Mouse (Mus musculus): Measurements from ENCODE around the gene Ankrd11.

Gene Ankrd11

DNA sequence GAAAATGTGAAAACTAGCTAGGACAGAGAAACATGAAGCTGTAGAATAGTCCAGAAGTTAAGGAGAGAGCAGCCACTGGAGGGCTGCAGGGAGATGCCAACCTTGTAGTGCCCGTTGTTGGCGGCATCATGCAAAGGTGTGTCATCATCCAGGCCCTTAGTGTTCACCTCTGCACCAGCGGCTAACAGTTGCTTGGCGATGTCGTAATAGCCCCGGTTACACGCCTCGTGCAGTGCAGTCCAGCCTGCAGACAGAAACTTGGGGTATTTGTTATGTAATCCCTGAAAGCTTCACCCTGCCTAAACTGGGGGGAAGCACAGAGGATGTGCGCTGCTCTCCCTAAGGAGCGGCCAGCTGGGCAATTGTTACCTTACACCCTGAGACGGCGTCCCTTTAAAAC is 143.6 kb downstream of the Ankrd11 start:
- in situ Hi-C loops (cut with MboI, MseI): no loop called here

DNA sequence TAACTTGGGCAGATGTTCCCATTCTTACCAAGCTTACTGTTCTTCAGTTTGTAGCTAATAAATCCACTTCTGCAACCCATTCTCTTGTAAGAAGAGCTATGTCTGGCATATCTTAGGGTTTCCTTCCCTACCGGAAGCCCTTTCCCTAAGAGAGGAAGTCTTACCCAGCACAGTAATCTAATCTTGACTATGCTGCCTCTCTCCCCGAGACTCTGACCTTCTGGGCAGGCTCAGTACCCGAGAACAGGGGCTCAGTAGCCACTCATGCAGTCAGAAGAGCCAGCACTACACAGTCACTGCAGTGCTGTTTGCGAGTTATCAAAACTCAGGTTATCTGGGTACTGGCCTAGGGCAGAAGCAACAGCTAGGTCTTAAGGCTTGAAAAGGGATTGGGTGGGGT is 144.1 kb downstream of the Ankrd11 start:
- in situ Hi-C loops (cut with MboI, MseI): no loop called here

DNA sequence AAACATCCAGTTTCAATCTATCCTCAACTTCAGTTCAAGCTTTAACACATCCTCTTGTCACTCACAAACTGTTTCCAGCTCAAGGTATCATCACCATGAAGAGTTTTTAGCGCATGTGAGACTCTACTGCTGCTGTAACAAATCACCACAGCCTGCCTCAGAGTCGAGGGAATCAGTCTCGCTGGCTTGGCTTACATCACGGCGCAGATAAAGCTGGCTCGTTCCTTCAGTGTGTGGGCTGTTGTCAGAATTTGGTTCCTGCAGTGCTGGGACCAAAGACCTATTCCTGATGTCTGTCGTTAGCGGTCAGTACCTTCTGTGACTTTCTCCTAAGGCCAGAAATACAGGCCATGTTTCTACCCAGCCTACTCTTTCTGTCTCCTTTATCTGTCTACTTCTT is 144.9 kb downstream of the Ankrd11 start:
- in situ Hi-C loops (cut with MboI, MseI): no loop called here

DNA sequence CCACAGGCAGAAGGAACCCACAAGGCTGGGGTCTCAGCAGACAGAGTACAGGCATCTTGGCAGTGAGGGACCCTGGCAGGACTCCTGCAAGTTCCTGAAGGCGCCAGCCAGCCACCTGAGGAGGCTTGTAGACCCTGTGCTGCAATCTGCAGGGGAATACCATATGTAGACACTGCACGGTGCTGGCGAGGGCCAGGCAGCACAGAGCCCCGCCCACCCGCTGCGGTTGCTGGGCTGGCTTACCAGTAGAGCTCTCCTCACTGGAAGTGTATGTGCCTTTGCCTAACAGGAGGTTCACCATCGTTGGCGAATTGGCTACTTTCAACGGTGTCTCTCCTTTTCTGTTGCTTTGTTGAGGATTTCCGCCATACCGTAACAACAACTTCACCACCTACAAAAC is 145.8 kb downstream of the Ankrd11 start:
- in situ Hi-C loops (cut with MboI, MseI): no loop called here

DNA sequence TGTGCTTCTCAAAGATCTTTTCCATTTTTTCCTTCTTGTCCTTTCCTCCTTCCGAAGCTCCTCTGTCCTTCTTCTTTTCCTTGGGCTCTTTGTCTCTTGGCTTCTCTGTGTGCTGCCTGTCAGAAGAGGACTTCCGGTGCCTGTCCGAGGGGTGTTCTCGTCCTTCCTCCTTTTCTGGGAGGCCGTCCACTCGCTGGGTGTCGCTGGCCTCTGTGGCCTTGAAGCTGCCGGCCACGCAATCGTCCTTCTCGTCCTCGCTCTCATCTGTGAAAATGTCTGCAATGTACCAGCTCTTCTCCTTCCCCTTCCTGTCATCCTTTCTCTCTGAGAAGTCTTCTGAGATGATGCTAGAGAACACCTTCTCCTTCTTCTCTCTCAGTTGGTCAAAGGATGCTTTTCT is 148.6 kb downstream of the Ankrd11 start:
- in situ Hi-C loops (cut with MboI, MseI): no loop called here

DNA sequence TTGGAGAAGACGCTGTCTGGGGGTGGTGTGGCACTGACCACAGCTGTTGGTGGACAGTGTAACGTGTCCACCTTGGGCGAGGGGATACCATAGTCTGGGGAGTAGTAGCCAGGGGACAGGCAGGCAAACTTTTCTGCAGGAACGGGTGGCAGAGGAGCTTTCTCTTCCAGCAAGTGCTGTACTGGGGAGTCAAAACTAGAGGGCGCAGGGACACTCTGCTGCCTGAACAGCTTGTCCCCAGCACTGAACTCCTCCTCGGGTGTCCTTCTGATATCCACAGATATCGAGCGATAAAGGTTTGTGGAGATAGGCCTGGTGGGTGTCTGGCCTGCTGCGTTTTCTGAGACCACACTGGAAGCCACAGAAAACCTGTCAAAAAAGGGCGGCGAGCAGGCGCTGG is 150.6 kb downstream of the Ankrd11 start:
- in situ Hi-C loops (cut with MboI, MseI): no loop called here

DNA sequence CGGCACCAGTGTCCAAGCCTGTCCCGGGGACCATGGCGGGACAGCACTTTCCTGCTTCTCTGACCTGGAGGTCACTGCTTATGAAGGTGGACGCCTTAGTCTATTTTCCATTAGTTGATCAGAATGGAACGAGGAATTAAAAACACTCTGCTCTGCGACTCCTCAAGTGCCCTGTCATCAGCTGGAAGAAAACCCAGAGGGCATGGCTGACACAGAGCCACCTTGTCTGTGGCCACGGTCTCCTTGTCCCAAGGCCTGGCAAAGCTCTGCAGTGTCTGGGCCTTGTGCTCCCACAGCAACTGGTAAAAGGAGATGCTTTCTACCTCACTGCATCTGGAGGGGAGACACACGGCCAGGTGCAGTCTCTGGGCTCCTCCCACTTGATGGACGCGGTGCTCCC is 158.4 kb downstream of the Ankrd11 start:
- in situ Hi-C loops (cut with MboI, MseI): no loop called here

DNA sequence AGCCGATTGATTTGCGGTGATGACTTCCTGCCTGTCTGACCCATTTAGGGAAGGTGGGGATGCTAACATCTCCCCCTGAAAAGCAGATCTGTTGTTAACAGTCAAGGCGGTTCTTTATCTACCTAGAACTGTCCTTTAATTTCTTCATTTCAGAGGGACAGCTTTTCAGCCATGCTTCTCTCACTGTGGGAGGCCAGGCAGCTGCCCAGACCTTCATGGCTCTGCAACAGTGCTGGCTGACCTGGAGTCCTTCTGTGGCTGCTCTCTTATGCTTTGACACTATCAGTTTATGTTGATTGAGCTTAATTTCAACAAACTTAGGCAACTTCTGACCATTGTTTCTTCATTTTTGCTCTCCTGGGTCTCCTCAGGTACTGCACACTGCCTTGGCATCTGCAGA is 161.8 kb downstream of the Ankrd11 start:
- in situ Hi-C loops (cut with MboI, MseI): no loop called here

DNA sequence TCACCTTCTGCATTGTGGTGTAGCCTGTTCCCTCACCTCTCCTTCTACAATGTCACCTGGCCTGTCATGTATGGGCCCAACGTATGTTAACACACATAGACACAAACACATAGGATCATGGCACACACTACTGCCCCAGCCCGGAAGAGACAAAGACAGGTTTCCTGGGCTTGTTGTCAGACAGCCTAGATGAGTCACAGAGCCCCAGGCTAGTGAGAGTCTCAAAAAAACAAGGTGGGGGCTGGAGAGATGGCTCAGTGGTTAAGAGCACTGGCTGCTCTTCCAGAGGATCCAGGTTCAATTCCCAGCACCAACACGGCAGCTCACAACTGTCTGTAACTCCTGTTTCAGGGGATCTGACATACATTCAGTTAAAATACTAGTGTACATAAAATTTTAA is 163.8 kb downstream of the Ankrd11 start:
- in situ Hi-C loops (cut with MboI, MseI): no loop called here

DNA sequence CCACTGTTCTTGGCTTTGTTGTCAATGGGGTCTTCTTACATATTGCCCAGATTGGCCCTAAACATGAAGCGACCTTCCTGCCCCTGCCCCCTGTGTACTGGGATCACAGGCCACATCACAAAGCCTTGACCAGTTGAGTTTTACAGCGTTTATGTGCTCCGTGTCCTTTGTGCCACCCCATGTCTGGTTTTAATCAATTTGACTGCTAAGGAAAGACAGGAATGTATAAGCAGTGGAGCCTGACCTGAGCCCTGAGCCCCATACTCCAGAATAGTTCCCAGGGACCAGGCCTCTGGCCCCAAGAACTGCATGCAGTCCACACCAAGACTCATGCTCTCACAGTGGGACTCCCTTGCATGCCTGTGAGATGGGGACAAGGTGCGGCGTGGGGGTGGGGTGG is 166.9 kb downstream of the Ankrd11 start:
- in situ Hi-C loops (cut with MboI, MseI): no loop called here

DNA sequence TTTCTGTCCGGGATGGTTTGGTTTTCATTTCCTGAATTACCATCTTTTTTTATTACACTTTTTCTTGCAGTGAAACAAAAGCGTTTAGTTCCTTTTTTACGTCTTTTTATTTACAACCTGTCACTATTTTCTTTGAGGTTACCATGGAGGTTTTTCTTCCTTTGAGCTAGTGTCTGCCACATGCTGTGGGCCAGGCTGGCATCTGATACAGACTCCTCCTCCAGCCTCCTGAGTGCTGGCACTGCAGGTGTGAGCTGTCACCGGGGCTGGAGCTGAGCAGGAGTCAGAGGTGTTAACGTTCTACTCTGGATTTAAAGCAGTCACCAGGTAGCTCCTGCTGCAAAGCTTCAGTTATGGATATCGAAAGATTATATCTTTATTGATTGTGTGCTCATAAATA is 168.9 kb downstream of the Ankrd11 start:
- in situ Hi-C loops (cut with MboI, MseI): no loop called here

DNA sequence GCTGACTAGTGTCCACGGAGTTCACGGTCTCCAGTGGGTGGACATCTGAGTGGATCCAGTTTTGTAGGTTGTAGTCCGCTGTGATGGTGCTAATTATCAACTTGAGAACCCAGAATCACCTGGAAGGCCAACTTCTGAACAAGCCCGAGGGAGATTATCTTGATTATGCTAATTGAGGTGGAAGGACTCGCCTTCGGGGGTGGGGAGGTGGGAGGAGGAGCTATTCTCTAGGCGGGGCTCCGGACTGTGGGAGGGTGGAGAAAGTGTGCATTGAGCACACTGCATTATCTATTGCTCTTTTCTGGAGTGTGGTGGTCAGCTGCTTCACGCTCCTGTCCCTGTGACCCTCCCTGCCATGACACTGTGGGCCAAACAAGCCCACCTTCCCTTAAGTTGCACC is 170.4 kb downstream of the Ankrd11 start:
- in situ Hi-C loops (cut with MboI, MseI): no loop called here

DNA sequence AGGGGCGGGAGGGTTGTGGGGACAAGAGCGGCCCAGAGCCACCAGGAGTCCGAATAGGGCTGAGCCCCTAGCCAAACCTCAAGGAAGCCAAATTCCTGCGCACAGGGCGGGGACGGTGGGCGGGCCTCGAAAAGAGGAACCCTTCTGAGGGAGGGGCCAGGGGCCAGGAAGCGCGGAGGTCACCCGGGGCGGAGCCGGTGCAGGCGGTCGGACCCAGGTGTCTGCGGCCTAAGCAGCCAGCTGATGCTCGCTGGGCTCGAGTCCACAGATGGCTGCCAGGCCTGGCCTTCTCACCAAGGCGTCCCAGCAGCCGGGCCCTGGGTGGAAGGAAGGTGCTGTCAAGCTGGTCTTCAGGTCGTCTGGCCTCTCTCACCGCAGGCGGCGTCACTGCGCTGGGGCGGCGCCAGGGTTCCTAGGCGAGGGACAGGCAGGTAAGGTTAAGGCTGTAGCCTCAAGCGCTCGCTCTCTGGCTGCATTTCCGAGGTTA is 171.7 kb downstream of the Ankrd11 start:
- in situ Hi-C loops (cut with MboI, MseI): no loop called here

DNA sequence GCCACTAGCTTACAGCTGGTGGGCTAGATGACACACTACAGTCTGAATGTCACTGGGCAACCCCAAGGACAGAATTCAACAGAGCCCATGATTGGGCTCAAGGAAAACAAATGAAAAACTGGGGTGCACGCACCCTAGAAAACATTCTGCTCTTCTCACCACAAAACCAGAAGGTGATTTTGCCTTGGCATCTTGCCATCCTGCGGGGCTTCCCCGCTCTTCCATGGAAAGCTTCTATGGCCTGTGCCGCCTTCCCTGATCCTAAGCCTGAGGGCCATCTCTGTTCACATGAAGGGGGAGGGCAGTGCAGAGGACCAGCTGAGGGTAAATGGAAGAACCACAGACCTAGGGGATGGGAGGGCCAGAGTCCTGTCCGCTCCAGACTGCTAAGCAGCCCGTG is 174.1 kb downstream of the Ankrd11 start:
- in situ Hi-C loops (cut with MboI, MseI): no loop called here

DNA sequence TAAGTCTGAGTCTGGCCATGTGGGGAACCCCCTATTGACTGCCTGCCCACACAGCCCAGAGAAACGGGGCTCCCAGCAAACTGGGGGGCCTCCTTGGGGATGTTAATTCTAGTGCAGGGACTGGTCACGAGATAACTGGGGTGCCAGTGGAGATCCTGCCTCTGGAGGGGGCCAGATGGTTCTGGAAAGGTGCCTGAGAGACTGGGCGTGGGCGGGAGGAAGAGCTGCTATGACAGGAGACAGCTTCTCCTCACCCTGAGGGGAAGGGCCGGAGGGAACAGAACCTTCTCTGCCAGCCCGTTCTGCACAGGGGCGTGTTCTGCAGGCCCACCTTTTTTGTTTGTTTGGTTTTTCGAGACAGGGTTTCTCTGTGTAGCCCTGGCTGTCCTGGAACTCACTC is 175.8 kb downstream of the Ankrd11 start:
- in situ Hi-C loops (cut with MboI, MseI): no loop called here

DNA sequence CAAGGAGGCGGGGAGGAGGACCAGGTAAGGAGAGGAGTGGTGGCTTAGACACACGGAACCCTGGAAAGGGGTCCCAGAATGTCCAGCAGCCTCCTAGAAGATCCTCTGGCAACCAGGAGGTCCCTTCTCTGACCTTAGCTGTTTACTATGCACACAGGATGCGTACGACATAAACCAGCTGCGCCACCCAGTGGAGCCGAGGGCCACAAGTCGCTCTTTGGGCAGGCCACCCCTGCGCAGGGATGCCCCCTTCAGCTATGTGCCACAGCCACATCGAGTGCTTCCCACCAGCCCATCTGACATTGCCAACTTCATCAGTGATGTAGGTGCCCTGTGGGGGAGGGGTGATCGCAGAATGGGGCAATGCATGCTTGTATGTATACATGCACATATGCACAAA is 176.6 kb downstream of the Ankrd11 start:
- in situ Hi-C loops (cut with MboI, MseI): no loop called here

DNA sequence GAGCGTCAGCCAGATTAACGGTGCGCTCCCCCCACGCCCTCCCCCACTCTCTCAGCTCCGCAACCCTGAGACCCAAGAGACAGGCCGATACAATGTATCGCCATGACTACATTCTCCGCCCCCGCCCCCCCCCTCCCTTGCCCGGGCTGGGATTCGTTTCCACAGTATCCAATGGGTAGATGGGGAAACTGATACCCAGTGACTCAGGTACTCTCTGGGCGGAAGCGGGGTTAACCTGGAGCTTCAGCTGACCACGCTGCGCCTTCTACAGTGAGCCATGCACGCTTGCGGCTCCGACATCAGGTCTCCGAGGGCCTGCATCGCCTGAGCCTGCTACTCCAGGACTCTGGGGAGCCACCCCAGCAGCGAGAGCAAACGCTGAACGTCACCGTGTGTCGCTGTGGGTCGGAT is 177.4 kb downstream of the Ankrd11 start:
- in situ Hi-C loops (cut with MboI, MseI): no loop called here

DNA sequence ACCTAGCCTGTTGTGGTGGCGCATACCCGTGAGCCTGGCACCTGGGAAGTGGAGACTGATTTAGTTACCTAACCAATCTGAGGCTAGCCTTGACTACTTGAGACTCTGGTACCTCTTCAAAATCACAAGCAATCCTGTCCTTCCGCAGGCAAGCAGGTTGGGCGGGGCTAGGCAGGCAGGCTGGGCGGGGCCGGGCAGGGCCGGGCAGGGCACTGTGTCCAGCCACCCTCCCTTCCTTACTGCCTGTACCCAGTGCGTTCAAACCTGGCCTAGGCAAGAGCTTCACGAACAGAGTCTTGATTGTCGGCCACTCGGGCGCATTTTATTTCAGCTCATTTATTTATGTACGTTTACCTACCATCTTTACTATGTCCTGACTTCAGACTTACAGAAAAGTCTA is 182.2 kb downstream of the Ankrd11 start:
- in situ Hi-C loops (cut with MboI, MseI): no loop called here

DNA sequence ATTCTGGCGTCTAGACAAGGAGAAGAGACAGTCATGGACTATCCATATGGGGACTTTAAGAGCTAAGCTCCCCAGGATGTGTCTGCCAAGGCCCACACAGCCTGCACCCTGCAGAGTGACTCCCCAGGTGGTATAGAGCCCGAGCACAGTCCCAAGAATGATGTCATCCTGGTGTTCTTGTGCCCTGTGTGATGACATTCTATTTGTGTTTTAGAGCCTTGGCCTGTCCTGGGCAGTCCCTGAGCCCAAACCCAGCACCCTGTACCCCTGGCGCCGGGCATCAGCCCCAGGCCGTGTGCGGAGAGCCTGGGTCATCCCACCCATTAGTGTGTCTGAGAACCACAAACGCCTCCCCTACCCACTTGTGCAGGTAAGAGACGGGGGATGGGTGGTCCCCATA is 185.8 kb downstream of the Ankrd11 start:
- in situ Hi-C loops (cut with MboI, MseI): no loop called here

DNA sequence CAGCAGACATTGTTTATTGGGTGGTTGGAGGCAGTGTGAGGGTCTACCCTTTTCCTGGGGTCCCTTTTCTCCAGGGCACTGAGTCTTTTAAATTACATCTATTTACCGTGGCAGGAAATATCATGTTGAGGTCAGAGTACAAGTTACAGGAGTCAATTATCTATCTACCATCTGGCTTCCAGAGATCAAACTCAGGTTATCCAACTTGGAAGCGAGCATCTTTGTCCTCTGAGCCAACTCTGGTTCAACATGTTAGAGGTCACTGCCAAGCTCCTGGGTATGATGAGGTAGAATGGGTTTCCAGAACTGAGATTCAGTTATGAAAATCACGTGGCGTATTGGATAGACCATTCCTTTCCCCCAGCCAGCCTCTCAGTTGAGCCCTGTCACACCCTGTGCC is 187.0 kb downstream of the Ankrd11 start:
- in situ Hi-C loops (cut with MboI, MseI): no loop called here

DNA sequence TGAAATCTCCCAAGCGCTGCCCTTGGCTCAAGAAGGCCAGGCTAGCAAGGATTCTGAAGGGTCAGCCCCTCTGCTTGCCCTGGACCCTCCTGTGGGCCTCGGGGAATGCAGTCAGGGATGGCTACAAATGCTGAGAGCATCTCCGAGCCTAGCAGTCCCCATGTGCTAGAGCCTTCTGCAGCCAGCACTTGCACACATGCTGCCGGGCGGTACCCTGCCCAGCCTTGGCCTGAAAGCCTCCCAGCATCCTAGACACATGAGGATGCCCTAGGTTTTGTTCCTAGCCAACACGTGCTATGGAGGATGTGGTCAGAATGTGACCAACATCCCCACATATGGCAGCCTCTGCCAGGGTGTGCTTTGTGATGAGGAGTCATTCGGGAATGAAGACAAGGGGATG is 187.7 kb downstream of the Ankrd11 start:
- in situ Hi-C loops (cut with MboI, MseI): no loop called here

DNA sequence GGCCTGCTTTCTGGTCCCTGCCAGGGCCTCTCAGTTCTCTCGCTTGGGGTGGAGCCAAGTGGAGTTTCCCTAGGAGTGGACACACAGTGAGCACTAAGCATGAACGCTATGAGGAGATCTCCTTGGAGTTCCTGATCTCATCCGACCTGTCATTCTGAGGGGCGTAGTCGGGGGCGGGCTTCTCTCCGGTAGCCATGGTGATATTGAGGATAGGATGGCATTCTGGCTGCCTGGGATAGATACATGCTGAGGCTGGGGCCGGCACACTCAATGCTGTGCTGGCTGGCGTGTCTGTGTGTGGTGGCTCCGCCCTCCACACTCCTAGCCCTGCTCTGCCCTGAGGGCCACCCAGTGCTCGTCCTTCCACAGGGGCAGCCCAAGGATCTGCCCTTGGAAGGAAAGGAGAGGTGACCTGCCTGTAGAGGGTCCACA is 188.7 kb downstream of the Ankrd11 start:
- in situ Hi-C loops (cut with MboI, MseI): no loop called here

DNA sequence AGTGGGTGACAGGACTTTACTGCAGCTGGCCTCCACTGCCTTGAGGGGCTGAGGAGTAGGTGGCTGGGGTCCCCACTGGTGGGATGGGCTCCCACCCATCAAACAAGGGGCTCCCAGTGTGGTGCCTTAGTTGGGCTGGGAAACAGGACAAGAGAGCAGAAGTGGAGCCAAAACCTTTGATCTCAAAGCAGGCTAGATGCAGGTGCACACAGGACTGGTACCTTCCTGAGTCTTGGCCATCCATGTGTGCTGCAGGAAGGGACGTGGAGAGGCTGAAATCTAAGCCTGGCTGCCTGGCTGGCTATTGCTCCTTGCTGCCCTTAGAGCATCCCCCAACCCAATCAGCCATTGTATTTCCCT is 189.6 kb downstream of the Ankrd11 start:
- in situ Hi-C loops (cut with MboI, MseI): no loop called here

DNA sequence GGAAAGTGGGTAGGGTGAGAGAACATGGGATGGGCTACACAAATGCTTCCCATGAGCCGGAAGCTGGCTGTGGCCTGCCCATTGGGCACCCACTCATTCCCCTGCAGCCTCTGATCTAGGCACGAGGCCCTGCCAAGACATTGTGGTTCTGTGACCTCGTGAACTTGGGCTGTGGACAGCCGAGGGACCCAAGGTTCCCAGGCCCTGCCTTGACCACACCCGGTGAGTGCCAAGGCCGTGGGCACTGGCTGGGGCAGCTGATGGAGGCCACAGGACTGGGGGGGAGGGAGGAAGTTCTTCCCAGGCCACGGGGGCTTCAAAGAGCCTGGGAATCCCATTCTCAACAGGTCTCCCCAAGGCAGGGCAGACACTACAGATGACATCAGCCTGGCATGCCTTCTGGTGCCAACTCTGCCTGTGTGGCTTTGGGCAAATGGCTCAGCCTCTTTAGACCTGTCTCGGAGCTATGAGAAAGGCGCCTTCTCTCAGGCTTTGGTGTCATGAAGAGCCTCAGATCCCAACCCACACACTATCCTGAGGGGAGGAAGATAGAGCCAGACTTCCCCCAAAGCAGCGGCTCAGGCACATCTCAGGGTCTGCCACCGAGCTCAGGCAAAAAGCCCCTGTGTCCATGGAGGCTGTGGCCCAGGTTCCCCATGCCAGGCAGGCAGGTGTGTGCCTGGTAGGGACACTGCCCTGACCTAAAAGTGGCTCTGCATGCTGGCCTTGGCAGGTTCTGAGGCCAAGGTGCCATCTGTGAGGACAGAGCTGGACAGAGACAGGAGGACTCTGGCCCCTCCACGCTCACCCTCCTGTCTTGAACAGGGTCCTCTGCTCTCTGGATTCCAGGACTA is 190.2 kb downstream of the Ankrd11 start:
- in situ Hi-C loops (cut with MboI, MseI): no loop called here

All from T-helper 1 cell (primary cell).